Mouse (Mus musculus): ENCODE results near the gene Ptpdc1.

Ptpdc1 gene

GRCm38 (mm10) chr13:48585786-48586185 is 39.7 kb downstream of the Ptpdc1 start:
- DNase-seq (ENCODE audit: low spot score), result no peak

GRCm38 (mm10) chr13:48582688-48583379 is 42.6 kb downstream of the Ptpdc1 start:
- DNase-seq (ENCODE audit: low spot score), result no peak

DNA sequence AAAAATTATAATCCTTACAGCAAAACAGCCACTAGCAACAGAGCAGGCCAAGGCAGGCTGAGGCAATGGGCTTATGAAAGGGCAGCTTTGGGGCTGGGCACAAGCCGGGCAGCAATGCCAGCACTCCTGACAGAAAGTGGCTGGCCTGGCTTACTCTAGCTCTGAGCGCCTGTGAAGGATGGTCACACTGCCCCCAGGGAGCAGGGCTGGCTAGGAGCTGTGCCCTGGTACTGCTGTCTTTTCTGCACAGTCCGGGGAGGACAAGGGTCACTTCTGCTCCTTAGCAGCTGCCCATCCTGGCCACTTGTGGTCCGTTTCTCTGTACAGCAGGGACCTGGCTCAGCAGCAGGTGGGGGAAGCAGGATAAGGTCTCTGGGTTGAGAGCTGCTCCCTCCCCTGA is 46.8 kb downstream of the Ptpdc1 start:
- no peak for DNase-seq (ENCODE audit: low spot score)

GRCm38 (mm10) chr13:48577836-48578235 is 47.6 kb downstream of the Ptpdc1 start:
- no peak for DNase-seq (ENCODE audit: low spot score)

GRCm38 (mm10) chr13:48577007-48577406 is 48.5 kb downstream of the Ptpdc1 start:
- no peak for DNase-seq (ENCODE audit: low spot score)

DNA sequence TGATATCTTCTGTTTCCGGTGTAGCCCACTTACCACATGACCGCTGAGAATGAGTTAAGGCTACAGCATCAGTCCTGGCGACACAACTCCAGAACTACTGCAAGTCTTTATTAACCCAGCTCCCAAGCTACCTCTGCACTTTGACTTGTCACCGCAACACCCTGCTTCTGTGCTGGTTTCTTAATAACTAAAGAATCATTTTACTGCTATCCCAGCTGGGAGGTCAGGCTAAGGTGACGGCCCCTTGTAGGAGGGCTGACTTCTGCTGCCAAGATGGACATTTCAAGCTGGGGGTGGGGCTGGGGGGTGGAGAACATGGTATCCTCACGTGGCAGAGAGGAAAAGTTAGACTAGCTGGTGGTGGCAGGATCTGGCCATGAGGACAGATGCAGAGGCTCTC is 50.7 kb downstream of the Ptpdc1 start:
- DNase-seq (ENCODE audit: low spot score), result no peak

DNA sequence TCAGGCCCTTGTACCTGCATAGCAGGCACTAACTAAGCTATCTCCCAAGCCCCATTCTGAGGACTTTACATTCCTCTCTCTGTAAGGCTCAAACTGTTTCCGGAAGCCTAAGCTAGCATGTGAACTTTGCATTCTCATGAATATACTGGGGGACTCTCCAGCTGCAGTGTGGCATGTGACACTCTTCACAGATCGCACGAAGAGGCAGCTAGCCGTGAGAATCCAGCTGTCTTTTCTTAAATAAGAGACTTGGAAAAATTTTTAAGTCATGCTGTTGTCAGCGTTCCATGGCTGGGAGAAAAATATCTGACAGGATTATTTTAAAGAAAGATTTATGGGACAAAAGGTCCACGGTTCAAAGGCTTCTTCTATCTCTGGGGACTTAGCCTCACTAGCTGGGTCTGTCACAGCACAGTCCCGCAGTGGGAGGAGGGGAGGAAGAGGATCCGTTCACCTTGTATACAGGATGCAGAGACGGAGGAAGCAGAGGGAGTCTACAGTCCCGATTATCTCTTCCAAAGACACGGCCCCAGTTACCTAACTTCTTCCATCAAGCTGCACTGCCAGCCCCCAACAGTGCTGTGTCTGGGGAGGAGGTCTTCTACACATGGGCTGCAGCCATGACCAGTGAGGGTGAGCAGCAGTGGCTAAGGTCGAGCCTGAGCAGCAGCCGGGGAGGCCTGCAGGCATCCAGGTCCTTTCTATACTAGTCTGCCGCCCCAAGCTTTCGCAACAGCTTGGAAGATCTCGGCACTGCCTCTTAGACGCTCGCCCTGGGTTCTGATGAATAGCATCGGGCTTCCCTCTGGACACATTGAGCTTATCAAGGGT is 51.7 kb downstream of the Ptpdc1 start:
- no peak for DNase-seq (ENCODE audit: low spot score)

- DNase-seq (ENCODE audit: low spot score), result peak; percentile 54
Observed at GRCm38 (mm10) chr13:48572127-48572526, 53.3 kb downstream of the Ptpdc1 start.

DNA sequence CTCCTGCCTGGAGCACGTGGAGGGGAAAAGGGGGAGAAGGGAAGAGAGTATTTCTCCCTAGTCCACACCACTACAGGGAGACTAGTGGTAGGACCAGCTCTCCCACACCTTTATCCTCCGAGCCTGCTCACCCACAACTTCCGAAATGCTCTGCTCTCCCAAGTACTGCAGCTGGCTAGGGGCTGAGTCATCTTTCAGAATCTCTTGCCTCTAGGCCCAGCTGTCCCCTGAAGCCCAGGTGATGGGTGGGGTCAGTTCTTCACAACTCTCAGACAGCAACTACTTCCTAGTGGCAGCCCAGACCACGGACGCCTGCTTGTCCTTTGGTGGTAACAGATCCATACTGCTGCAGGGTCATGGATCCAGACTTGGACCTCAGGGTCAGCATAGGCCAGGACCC is 54.2 kb downstream of the Ptpdc1 start:
- no peak for DNase-seq (ENCODE audit: low spot score)

- no peak for DNase-seq (ENCODE audit: low spot score)
Observed at GRCm38 (mm10) chr13:48569576-48570132, 55.8 kb downstream of the Ptpdc1 start.

GRCm38 (mm10) chr13:48567646-48568045 is 57.8 kb downstream of the Ptpdc1 start:
- DNase-seq (ENCODE audit: low spot score), result no peak

DNA sequence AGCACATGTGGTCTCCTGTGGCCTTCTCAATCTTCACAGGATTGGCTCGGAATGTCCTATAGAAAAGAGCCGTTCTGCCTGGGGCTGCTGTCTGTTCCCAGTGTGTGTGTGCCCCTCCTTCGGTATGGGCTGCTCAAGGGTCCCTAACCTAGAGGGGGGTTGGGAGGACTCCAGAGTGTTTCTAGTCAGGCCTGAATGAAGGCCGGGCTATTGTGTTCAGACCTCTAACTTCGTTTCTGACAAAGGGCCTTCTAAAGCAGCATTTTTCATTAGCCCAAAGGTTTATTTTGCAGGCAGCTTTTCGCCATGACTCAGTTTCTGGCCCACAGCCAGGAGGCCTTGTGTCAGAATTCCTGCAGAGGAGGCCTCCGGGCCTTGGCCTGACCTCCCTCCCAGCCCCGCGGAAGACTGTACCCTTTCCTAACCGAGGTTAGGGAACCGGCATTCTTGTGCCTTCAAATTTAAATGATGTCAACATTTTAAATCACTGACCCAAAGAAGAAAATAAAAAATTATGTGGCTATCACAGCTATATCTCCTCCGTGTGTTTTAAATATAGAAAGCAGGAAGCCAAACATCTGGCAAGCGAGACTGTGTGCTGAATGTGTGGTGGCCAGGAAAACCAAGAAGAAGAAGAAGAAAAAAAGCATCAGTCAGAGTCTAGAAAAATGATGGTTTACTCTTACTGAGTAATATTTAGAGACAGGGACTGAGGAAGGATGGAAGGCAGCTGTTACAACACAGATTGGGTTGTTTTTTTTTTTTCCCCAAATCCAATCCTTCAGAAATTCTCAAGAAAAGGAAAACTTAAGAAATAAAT is 59.1 kb downstream of the Ptpdc1 start:
- peak; percentile 72 for DNase-seq (ENCODE audit: low spot score)

- DNase-seq (ENCODE audit: low spot score), result no peak
Observed at GRCm38 (mm10) chr13:48564881-48565600, 60.4 kb downstream of the Ptpdc1 start.

GRCm38 (mm10) chr13:48562336-48562735 is 63.1 kb downstream of the Ptpdc1 start:
- DNase-seq (ENCODE audit: low spot score), result no peak

DNA sequence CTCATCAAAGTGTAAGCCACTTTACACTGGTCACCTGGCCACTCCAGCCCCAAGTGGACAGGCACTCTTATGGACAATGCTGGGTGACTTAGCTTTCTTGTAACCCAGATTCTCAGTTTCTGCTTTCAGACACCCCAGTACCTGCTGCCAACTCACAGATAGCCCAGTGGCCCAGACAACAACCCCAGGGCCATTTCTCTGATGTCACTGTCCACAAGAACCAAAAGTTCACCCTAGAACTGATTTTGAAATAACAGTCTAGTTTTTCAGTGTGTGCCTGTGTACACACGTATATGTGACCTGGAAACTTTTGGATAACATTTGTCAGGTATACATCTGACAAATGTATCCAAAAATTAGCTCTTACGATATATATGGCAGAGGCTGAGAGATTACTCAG is 64.0 kb downstream of the Ptpdc1 start:
- no peak for DNase-seq (ENCODE audit: low spot score)

DNA sequence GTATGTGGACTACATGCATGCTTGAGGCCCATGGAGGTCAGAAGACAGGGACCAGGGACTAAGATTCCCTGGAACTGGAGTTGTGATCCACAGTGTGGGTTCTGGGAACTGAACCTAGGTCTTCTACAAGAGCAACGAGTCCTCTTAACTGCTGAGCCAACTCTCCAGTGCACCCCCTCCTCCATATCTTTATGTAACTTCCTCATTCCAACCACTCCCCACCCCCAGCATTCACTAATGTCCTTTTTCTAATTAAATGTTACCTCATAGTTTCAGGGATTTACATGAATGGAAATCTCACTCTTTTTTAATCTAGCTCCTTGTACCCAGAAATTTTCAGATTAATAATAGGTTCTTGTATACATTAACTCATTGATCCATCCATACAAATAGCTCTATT is 69.5 kb downstream of the Ptpdc1 start:
- DNase-seq (ENCODE audit: low spot score), result no peak

- no peak for DNase-seq (ENCODE audit: low spot score)
Observed at GRCm38 (mm10) chr13:48554552-48554951, 70.9 kb downstream of the Ptpdc1 start.

- DNase-seq (ENCODE audit: low spot score), result no peak
Observed at GRCm38 (mm10) chr13:48553511-48553910, 72.0 kb downstream of the Ptpdc1 start.

DNA sequence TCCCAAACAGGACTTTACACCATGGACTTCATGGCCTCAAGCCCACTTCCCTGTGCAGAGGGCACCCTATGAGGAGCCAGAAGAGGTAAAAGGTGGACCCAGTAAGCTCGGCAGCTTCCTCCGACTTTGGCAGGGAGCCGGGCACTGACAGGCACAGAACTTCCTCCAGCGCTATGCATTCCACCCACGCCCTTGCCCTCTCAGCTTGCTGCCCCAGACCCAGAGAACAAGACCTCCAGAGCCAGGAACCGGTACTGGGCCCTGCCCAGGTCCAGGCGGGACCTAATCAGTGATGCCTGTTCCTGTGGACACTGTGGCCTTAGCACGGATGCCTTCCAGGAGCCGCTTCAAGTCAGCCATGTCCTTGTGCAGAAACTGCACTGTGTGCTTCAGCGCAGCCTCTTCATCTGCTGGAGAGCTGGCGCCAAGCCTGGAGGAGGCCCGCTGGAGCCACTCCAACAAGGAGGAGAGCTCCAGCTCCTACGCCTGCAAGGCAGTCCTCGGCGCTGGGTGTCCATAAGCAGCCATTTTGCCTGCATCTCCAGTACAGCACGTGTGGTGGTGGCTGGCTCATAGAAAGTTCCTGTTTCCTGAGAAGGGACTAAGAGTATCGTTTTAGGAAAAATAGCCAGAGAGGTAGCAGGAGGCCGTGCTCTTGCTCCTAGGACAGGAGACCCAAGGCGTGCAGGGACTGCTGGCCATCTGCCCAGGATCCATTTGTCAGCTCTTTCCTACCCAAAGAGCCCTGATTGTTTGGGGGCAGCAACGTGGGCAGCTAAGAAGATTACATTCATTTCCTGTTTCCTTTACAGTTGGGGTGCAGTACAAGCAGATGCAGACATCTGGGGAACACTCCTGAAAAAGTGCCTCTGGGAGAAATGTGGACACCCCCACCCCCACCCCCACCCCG is 73.0 kb downstream of the Ptpdc1 start:
- peak; percentile 87 for DNase-seq (ENCODE audit: low spot score)

- no peak for DNase-seq (ENCODE audit: low spot score)
Observed at GRCm38 (mm10) chr13:48548296-48548695, 77.2 kb downstream of the Ptpdc1 start.

DNA sequence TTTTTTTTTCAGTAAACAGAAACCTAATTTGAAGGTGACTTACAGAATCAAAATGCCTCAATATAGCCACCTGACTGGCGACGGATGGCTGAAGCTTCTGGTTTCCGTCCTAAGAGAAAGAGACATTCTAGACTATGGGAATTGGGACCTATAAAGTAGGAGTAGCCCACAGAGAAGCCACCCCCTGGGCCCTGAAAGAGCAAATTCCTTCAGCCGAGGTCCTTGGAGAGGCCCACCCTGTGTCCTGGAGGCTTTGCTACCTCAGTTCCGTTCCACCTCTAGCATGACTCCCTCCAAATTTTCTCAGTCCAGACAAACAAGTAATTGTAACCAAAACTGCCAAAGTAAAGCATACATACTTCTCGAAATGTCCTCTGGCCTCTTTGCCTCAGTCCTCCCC is 77.8 kb downstream of the Ptpdc1 start:
- no peak for DNase-seq (ENCODE audit: low spot score)

Data from layer of hippocampus, adult 11-12 months (tissue).